Mouse (Mus musculus): ENCODE measurements around the gene Gins3. TPM values are rescaled to one million over a fixed set of nuclear protein-coding genes. Genes with fewer than 3 reads are reported as not detected.

Gins3 gene
- total and polyA plus RNA-seq, 3 experiments: 14.0 to 14.4 TPM; not detected in 1

- TF ChIP-seq MAZ (IDR thresholded peaks at IDR 0.05; ENCODE audit: low read depth, low read length): 0 out of 2 replicates have a peak, but pooled peaks have one; percentile 72
- 0 out of 2 replicates have a peak, but pooled peaks have one; percentile 28 for TF ChIP-seq MAX (IDR thresholded peaks at IDR 0.05; ENCODE audit: low read length)
- TF ChIP-seq RAD21 (IDR thresholded peaks at IDR 0.05; ENCODE audit: low read depth, low read length): no peak
Measured at GRCm38 (mm10) chr8:95656316-95657002, 23.2 kb downstream of the Gins3 start (continued).

DNA sequence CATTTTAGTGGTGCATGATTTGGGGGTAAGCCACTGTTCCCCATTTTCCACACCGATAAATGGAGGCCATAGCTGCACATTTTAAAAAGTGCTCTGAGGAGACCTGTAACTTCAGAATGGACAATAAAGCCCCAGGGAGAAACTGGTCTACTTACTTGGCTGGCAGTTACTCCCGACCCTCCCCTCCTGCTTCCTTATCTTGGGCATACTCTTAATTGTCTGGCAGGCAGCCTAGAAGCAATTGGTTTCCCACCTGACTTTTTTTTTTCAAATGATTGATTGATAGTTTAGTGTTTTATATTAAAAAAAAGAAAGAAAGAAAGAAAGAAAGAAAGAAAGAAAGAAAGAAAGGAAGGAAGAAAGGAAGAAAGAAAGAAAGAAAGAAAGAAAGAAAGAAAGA lies 24.3 kb downstream of the Gins3 start:
- peak overlapping the region; percentile 32 for H3K27ac ChIP-seq (ENCODE audit: control insufficient read depth, low read depth, low read length)
- no peaks in the 10 kb centered on the region for H3K9me3 ChIP-seq (replicated peaks; ENCODE audit: insufficient read depth, low read length)
- no peaks in the 10 kb centered on the region for H3K79me2 ChIP-seq (ENCODE audit: control insufficient read depth, insufficient read depth, low read length, poor library complexity)
- no peaks in the 10 kb centered on the region for H3K27me3 ChIP-seq (ENCODE audit: control insufficient read depth in 1 of 2, insufficient read depth in 2 of 2, low read length in 2 of 2)
- TF ChIP-seq RCOR1 (IDR thresholded peaks at IDR 0.05; ENCODE audit: low read depth, low read length) (0 out of 2 replicates have a peak, but pooled peaks have one; percentile 41), USF1 (IDR thresholded peaks at IDR 0.05; ENCODE audit: low read depth, low read length) (no peak), MYB (IDR thresholded peaks at IDR 0.05; ENCODE audit: low read depth, low read length) (0 out of 2 replicates have a peak, but pooled peaks have one; percentile 27), GATA1 (IDR thresholded peaks at IDR 0.05; ENCODE audit: low read depth, low read length) (peak; percentile 71), EP300 (IDR thresholded peaks at IDR 0.05; ENCODE audit: low read depth in 1 of 2, low read length in 2 of 2) (peak; percentile 51 to 56; a peak in 3 of 4 replicates), TCF12 (IDR thresholded peaks at IDR 0.05; ENCODE audit: low read depth, low read length) (peak; percentile 33; the same call in 1 of the 2 replicates), MYC (IDR thresholded peaks at IDR 0.05; ENCODE audit: low read depth, low read length) (no peak), ZKSCAN1 (IDR thresholded peaks at IDR 0.05; ENCODE audit: low read depth, low read length) (no peak), POLR2A (IDR thresholded peaks at IDR 0.05; ENCODE audit: control insufficient read depth in 1 of 2, insufficient read depth in 1 of 2, low read depth in 1 of 2, low read length in 2 of 2, poor library complexity in 1 of 2) (no peak), CHD1 (IDR thresholded peaks at IDR 0.05; ENCODE audit: low read depth, low read length) (no peak), CHD2 (IDR thresholded peaks at IDR 0.05; ENCODE audit: low read length) (no peak), ETS1 (IDR thresholded peaks at IDR 0.05; ENCODE audit: low read depth, low read length) (peak; percentile 47; the same call in 1 of the 2 replicates), ZNF384 (IDR thresholded peaks at IDR 0.05; ENCODE audit: low read depth, low read length) (peak; percentile 89), POLR2AphosphoS2 (IDR thresholded peaks at IDR 0.05; ENCODE audit: low read length) (no peak), HCFC1 (IDR thresholded peaks at IDR 0.05; ENCODE audit: low read depth, low read length) (no peak)
- H3K4me1 ChIP-seq (ENCODE audit: control insufficient read depth in 1 of 2, insufficient read depth in 2 of 2, low read length in 2 of 2): peaks cover 23 to 39% of the 10 kb centered on the region in 2 experiments
- H3K4me3 ChIP-seq (ENCODE audit: control insufficient read depth in 1 of 2, insufficient read depth in 1 of 2, low read depth in 2 of 2, low read length in 2 of 2): peak overlapping the region in 1 of 2 experiments; percentile 30; a peak in 3 of 4 replicates
- peak; percentile 62 for DNase-seq (ENCODE audit: low read depth, low spot score)
- H3K36me3 ChIP-seq (ENCODE audit: control insufficient read depth in 1 of 2, insufficient read depth in 2 of 2, low read length in 2 of 2): peaks cover 0 to 24% of the 10 kb centered on the region in 2 experiments; a peak in 2 of 4 replicates
- H3K9ac ChIP-seq (ENCODE audit: control insufficient read depth, low read depth, low read length, poor library complexity, severe bottlenecking): peak overlapping the region; percentile 10; the same call in 1 of the 2 replicates

Data from MEL (cell line).